Mouse (Mus musculus): ENCODE measurements at regions not wholly inside any gene's neighbourhood (a gene's known extent, or its start where the extent isn't known, plus 50 kb on each side); places are given as distances from the start of the nearest gene placed in this dataset.

DNA sequence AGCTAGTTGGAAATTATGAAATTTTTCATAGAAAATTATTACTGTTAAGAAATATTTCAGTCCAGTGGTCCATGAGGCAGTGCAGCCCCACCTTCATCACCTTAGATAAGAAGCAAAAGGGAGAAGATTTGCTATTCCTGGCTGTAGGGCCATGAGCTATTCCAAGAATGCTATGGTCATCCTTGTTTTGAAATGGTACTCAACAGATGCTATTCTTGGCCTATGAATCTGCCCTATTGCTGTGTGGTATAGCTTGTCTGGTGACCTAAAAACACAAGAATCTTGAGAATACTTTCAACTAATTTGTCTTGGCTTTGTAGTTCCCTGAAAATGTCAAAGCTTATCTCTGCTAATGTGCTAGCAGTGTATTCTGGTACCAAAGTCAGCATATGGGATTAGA, 254.8 kb upstream of the Rasgrp1 start:
- TF ChIP-seq CTCF (IDR thresholded peaks at IDR 0.05; ENCODE audit: low read depth) (no peak), EP300 (IDR thresholded peaks at IDR 0.05; ENCODE audit: low read depth) (no peak)

All from liver, postnatal 0 days (tissue).